Mouse (Mus musculus) frontal cortex, postnatal 36 days (tissue): ENCODE measurements at regions not wholly inside any gene's neighbourhood (a gene's known extent, or its start where the extent isn't known, plus 50 kb on each side); places are given as distances from the start of the nearest gene placed in this dataset.

Experiments used
- DNase-seq, 2 experiments: peaks; one replicate each; pipeline ENCODE4 v3.0.0; 2022; ENCODE audit warnings: low spot score in 2 of 2

- no peak for DNase-seq
These were observed 577.3 kb upstream of the Arrdc4 start for GRCm38 (mm10) chr7:69326311-69326710.

DNA sequence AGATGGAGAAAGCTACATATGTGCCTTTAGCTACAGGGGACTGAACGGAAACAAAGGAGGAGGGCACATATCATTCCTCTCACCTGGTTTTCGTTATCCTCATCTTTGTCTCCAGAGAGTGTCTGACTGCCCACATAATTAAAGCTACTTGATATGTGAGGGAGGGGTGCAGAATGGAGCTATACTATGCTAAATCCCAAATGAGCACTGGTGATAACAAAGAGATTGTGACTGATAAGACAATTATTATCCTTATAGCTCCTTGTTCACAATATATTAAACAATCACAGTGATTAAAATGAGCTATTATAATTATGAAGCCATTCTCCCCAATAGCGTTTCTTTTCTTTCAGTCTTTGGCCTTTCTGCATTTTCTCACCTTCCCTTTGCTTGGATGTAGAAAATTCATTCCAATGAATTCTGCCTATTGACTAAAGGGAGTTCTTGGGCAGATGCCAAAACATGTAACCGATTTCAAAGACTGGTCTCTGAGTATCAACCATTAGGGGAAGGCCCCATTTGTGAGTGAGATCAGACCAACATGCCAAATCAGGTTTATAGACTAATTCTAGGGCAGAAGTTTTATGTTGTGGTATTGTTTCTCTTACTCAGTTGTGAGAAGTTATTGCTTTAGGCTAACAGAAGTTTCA lies 528.1 kb upstream of the Arrdc4 start:
- DNase-seq, result no peak

DNA sequence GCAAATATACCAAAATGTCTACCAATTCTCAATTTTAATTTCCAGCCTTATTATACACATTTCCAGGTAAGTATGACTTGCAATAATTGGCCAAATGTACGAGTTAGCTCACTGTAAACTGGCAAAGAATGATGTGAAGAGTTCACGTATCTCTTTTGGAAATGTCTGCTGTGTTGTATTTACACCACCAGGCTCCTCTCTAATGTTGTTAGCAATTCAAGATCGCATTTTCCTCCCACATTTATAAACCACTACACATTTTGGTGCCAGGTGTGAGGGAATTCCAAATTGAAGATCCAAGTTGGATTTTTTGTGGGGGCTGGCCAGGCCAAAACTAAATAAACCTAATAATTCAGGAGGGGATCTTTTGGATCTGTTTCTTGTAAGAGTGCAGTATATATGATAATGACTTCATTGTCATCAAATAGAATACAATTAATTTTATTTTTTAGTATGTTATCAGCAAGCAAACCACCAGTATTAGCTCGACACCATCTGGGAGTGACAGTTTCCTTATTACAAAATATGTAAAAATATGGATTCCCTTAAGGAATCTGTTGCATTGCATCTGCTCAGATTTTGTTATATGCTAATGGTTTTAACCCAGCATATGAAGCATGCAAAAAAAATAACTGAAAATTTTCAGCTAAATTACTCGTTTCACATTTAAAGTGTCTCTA lies 527.5 kb upstream of the Arrdc4 start:
- no peak for DNase-seq

- no peak for DNase-seq
These were observed 524.6 kb upstream of the Arrdc4 start for GRCm38 (mm10) chr7:69273670-69274069.

GRCm38 (mm10) chr7:69244519-69244918 lies 495.5 kb upstream of the Arrdc4 start:
- no peak for DNase-seq

DNA sequence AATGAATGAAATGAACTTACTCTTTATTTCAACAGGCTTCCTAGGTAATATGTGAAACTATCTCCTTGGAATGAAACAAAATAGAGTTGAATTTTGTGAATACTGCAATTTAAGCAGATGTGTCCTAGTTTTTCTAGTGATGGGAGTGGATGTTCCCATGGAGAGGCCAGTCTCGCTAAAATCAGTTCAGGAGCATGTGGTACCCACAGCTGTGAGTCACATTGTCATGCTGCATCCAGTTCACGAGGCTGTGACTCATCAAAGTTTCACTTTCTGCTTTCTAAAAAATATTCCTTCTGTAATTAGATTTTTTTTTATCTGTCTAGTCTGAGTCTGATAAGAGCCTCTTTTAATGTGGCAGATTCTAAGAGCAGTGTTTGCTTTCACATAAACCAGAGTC lies 484.3 kb upstream of the Arrdc4 start:
- peak; percentile 62 to 84 for DNase-seq

DNA sequence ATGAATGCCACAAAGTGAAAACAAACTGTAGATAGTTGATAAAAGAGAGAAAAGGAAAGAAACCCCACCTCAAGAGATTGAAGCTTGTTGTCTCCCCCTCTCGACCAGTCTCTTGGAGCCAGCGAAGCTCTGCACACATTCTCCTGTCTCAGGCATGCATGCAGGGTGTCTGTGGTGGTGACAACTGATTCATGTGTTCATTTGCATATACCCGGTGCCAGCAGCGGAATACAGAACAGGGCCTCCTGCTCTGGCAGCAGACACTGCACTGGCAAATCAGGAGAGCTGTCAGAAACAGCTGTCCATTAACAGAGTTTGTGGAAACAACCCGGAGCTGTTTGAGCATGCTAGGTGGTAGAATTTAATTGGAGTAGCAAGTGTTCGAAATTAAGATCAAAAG lies 468.8 kb upstream of the Arrdc4 start:
- DNase-seq, result peak; percentile 14 to 20
